Mouse (Mus musculus) CH12.LX (cell line): ENCODE results near the gene Wdr75. TPM values are rescaled to one million over a fixed set of nuclear protein-coding genes. Genes with fewer than 3 reads are reported as not detected.

Experiments used
- DNase-seq: peaks from one replicate; pipeline ENCODE4 v3.0.0-alpha.2; 2013; ENCODE audit errors: extremely low read depth
- H3K27ac ChIP-seq: 2 replicates; pipeline ENCODE4 v1.5.1; 2012; ENCODE audit warnings: low read depth, mild to moderate bottlenecking, control low read depth, moderate library complexity; ENCODE audit not compliant: insufficient read depth
- H3K27me3 ChIP-seq: replicated peaks from 2 replicates; pipeline ENCODE3; 2012; ENCODE audit warnings: inconsistent platforms
- H3K36me3 ChIP-seq, 2 experiments: replicated peaks in 1 of 2; 2 replicates each; pipeline versions ENCODE3 to v1.6.1; 2012; ENCODE audit warnings: inconsistent platforms in 1 of 2, low read length in 1 of 2, mild to moderate bottlenecking in 1 of 2, mixed read lengths in 1 of 2, moderate library complexity in 1 of 2; ENCODE audit not compliant: control insufficient read depth in 1 of 2, insufficient read depth in 1 of 2
- H3K4me1 ChIP-seq, 2 experiments: 2 replicates each; pipeline ENCODE4 v1.6.1; 2012; ENCODE audit warnings: inconsistent platforms in 1 of 2, moderate library complexity in 1 of 2; ENCODE audit not compliant: insufficient read depth in 2 of 2, control insufficient read depth in 1 of 2
- H3K4me2 ChIP-seq: 2 replicates; pipeline ENCODE4 v1.6.1; 2012; ENCODE audit warnings: low read depth, mild to moderate bottlenecking, control low read depth; ENCODE audit not compliant: poor library complexity, insufficient read depth, severe bottlenecking
- H3K4me3 ChIP-seq, 3 experiments: fragments of 150-350 bp in 1 of 3; sonication (generic) in 1 of 3; replicated peaks in 1 of 3; 2 replicates each; pipeline versions ENCODE3 to v1.5.1; 2011 to 2012; ENCODE audit warnings: low read depth in 2 of 3, low read length in 2 of 3, mild to moderate bottlenecking in 2 of 3, moderate library complexity in 2 of 3, control low read depth in 1 of 3, improper control_type of control experiment in 1 of 3, inconsistent platforms in 1 of 3, mixed read lengths in 1 of 3; ENCODE audit not compliant: poor library complexity in 1 of 3
- H3K79me2 ChIP-seq: replicated peaks from 2 replicates; pipeline ENCODE4 v1.6.1; 2012; ENCODE audit warnings: mild to moderate bottlenecking, moderate library complexity; ENCODE audit not compliant: control insufficient read depth, poor library complexity, insufficient read depth, severe bottlenecking; ENCODE audit errors: extremely low read depth
- H3K9ac ChIP-seq: 2 replicates; pipeline ENCODE4 v1.6.1; 2012; ENCODE audit warnings: low read depth, mild to moderate bottlenecking, control low read depth, moderate library complexity; ENCODE audit not compliant: insufficient read depth
- H3K9me3 ChIP-seq: replicated peaks from 2 replicates; pipeline ENCODE3; 2012; ENCODE audit warnings: low read length, inconsistent platforms, mixed read lengths
- CTCF ChIP-seq, 2 experiments: IDR thresholded peaks in 1 of 2; conservative IDR thresholded peaks in 1 of 2; 2 replicates each; pipeline ENCODE4 v1.5.1; 2011 to 2012; ENCODE audit warnings: low read depth in 2 of 2, low read length in 2 of 2, improper control_type of control experiment in 1 of 2, inconsistent platforms in 1 of 2, mild to moderate bottlenecking in 1 of 2, moderate library complexity in 1 of 2
- E2F4 ChIP-seq: IDR thresholded peaks from 2 replicates; pipeline ENCODE4 v1.6.1; 2011; ENCODE audit warnings: low read depth, low read length, improper control_type of control experiment; ENCODE audit not compliant: insufficient replicate concordance
- ELF1 ChIP-seq: IDR thresholded peaks from 2 replicates; pipeline ENCODE4 v1.6.1; 2014; ENCODE audit warnings: low read depth, mild to moderate bottlenecking, inconsistent platforms, low read length, improper control_type of control experiment
- EP300 ChIP-seq: IDR thresholded peaks from 2 replicates; pipeline ENCODE4 v1.6.1; 2011; ENCODE audit warnings: low read length, improper control_type of control experiment
- ETS1 ChIP-seq: conservative IDR thresholded peaks from 2 replicates; pipeline ENCODE4 v1.6.1; 2012; ENCODE audit warnings: low read depth, mild to moderate bottlenecking, inconsistent platforms, low read length, improper control_type of control experiment, moderate library complexity
- GABPA ChIP-seq: IDR thresholded peaks from 2 replicates; pipeline ENCODE4 v1.6.1; 2012; ENCODE audit warnings: low read depth, low read length, improper control_type of control experiment, inconsistent platforms; ENCODE audit not compliant: insufficient replicate concordance
- HCFC1 ChIP-seq: IDR thresholded peaks from 2 replicates; pipeline ENCODE4 v1.6.1; 2012; ENCODE audit warnings: low read depth, mild to moderate bottlenecking, inconsistent platforms, low read length, improper control_type of control experiment
- IRF4 ChIP-seq: IDR thresholded peaks from 2 replicates; pipeline ENCODE4 v1.6.1; 2014; ENCODE audit warnings: low read depth, mild to moderate bottlenecking, inconsistent platforms, low read length, improper control_type of control experiment
- JUND ChIP-seq: conservative IDR thresholded peaks from 2 replicates; pipeline ENCODE4 v1.6.1; 2011; ENCODE audit warnings: low read depth, low read length, improper control_type of control experiment
- KAT2A ChIP-seq: IDR thresholded peaks from 2 replicates; pipeline ENCODE4 v1.6.1; 2012; ENCODE audit warnings: low read length, improper control_type of control experiment, inconsistent platforms; ENCODE audit not compliant: insufficient replicate concordance
- MAX ChIP-seq: IDR thresholded peaks from 2 replicates; pipeline ENCODE4 v1.6.1; 2011; ENCODE audit warnings: low read length, improper control_type of control experiment
- MAZ ChIP-seq: IDR thresholded peaks from 2 replicates; pipeline ENCODE4 v1.6.1; 2012; ENCODE audit warnings: low read depth, mild to moderate bottlenecking, inconsistent platforms, low read length, improper control_type of control experiment, moderate library complexity
- MEF2A ChIP-seq: IDR thresholded peaks from 2 replicates; pipeline ENCODE4 v1.6.1; 2014; ENCODE audit warnings: low read depth, mild to moderate bottlenecking, inconsistent platforms, low read length, improper control_type of control experiment, borderline replicate concordance
- POLR2A ChIP-seq: IDR thresholded peaks from 2 replicates; pipeline ENCODE4 v1.6.1; 2011; ENCODE audit warnings: low read depth, mild to moderate bottlenecking, improper control_type of control experiment, low read length
- POLR2AphosphoS2 ChIP-seq: IDR thresholded peaks from 2 replicates; pipeline ENCODE4 v1.6.1; 2011; ENCODE audit warnings: low read depth, low read length, improper control_type of control experiment
- RCOR1 ChIP-seq: conservative IDR thresholded peaks from 2 replicates; pipeline ENCODE4 v1.6.1; 2012; ENCODE audit warnings: low read depth, mild to moderate bottlenecking, inconsistent platforms, low read length, improper control_type of control experiment
- TBP ChIP-seq: conservative IDR thresholded peaks from 2 replicates; pipeline ENCODE4 v1.6.1; 2011; ENCODE audit warnings: low read depth, low read length, improper control_type of control experiment
- USF2 ChIP-seq: conservative IDR thresholded peaks from 2 replicates; pipeline ENCODE4 v1.6.1; 2011; ENCODE audit warnings: low read depth, low read length, improper control_type of control experiment
- ZKSCAN1 ChIP-seq: IDR thresholded peaks from 2 replicates; pipeline ENCODE4 v1.6.1; 2012; ENCODE audit warnings: low read depth, inconsistent platforms, low read length, improper control_type of control experiment, borderline replicate concordance
- dilution Hi-C: fragments of 300-500 bp; cut with MboI; formaldehyde crosslinking; loops from 2 replicates; pipeline ENCODE4 v1.14.3; 2020; ENCODE audit warnings: low sequenced_read_pairs; ENCODE audit not compliant: extremely low pct_unique_long_range_greater_than_20kb, extremely low pct_ligation_motif_present
- in situ Hi-C: fragments of 300-500 bp; cut with MboI; formaldehyde crosslinking; loops from 3 replicates; pipeline ENCODE4 v1.14.3; 2019; ENCODE audit warnings: low sequenced_read_pairs, low pct_ligation_motif_present, low pct_unique_long_range_greater_than_20kb, mixed read lengths
- polyA plus RNA-seq: library from polyadenylated mRNA; unstranded; fragments of >175 nt; gene quantifications from 2 replicates; pipeline ENCODE4 v1.2.1, GENCODE M21; 2012; ENCODE audit warnings: low read depth; ENCODE audit not compliant: insufficient read length
- total RNA-seq, 2 experiments: library from RNA; depleted of rRNA; stranded (reverse); fragments of 300-350 nt in 1 of 2; fragments of >200 nt in 1 of 2; gene quantifications; 2 replicates each; pipeline ENCODE4 v1.2.3; 2012 to 2014

The Wdr75 gene
- total and polyA plus RNA-seq, 3 experiments = 127 to 236 (median 204) TPM

DNA sequence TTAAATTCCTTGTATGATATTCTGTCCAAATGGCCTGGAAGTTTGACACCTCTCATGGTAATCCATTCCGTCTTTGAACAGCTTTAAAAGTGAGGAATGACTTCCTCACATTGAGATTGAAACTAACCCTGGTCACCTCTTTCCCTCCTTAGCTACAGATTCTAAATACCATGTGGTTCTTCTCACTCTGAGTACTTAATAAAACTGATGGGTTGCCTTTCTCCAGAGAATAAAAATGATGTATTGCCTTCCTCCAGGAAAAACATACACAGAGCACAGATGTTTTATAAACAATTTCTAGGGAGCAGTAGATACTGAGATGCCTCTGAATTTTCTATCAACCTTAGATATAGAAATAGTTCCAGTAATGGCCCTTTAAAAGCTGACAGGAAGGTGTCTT is 73.1 kb downstream of the Wdr75 start:
- Histone ChIP-seq H3K27ac (no peak overlapping the region), H3K9me3 (peaks cover 1% of the 10 kb centered on the region), H3K4me1 (peaks cover 0 to 46% of the 10 kb centered on the region in 2 experiments; a peak in 2 of 4 replicates), H3K4me2 (no peak overlapping the region), H3K4me3 (no peak overlapping the region), H3K79me2 (no peaks in the 10 kb centered on the region), H3K9ac (no peak overlapping the region), H3K36me3 (no peaks in the 10 kb centered on the region), H3K27me3 (no peaks in the 10 kb centered on the region)
- TF ChIP-seq EP300 (no peak), ELF1 (no peak), HCFC1 (no peak), ZKSCAN1 (no peak), USF2 (no peak), CTCF (conservative IDR thresholded peaks at IDR 0.05 in 1 of 2, IDR thresholded peaks at IDR 0.05 in 1 of 2; ENCODE audit: low read depth in 2 of 2, low read length in 2 of 2) (no peak), RCOR1 (no peak), MAZ (no peak), MEF2A (no peak), KAT2A (no peak), E2F4 (no peak), JUND (no peak), IRF4 (no peak), TBP (no peak)
- in situ Hi-C loops (no loop called here), dilution Hi-C loops (no loop called here)
- DNase-seq = no peak

DNA sequence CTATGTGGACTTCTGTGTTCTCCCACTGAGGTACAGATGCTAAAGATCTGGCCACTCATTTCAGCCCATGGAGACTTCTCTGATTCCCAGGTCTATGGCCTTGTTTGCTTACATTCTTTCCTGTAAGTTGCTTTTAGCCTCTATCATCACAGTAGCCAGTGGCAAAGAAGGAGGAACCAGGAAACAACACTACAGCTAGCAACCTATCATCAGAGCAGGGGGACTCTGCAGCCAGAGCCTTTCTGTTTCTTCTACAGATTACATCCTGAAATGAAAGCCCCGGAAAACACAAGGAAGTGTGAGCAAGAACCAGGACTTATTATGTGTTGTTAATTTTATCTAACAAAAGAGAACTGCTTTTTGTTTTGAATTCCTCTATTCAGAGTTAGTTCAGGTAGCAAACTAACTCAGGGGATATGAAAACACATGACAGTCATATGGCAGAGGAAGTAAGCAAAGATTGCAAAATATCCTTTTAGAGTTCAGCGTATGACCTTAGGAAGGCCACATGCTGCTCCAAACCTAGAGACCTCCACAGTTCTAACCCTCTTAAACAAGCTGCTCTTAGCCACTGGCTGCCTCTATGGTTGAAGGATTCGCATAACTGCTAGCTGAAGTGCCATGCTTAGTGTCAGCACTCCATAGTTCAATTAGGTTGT is 73.6 kb downstream of the Wdr75 start:
- in situ Hi-C loops (no loop called here), dilution Hi-C loops (no loop called here)
- TF ChIP-seq POLR2AphosphoS2 = no peak
- TF ChIP-seq MAX = no peak
- no peak for TF ChIP-seq GABPA
- TF ChIP-seq RCOR1 = no peak
- no peak for TF ChIP-seq ETS1
- no peak for TF ChIP-seq POLR2A

More for the DNA sequence above, 73.6 kb downstream of the Wdr75 start:
- H3K9ac ChIP-seq = no peak overlapping the region
- H3K4me2 ChIP-seq = no peak overlapping the region
- H3K4me3 ChIP-seq = no peak overlapping the region
- peaks cover 0 to 50% of the 10 kb centered on the region in 2 experiments; a peak in 2 of 4 replicates for H3K4me1 ChIP-seq
- H3K27ac ChIP-seq = no peak overlapping the region
- no peaks in the 10 kb centered on the region for H3K27me3 ChIP-seq
- H3K9me3 ChIP-seq = no peaks in the 10 kb centered on the region
- no peaks in the 10 kb centered on the region for H3K79me2 ChIP-seq
- no peak for DNase-seq
- H3K36me3 ChIP-seq = no peaks in the 10 kb centered on the region

Other genes with a start within 250 kb of the Wdr75 start
- not detected in 2 replicates for gene Gm5269, start 95.1 kb downstream of the Wdr75 start, total RNA-seq (2012; rRNA removed)
- gene Gm5269, start 95.1 kb downstream of the Wdr75 start, total RNA-seq (2014; rRNA removed) = not detected in 2 replicates
- gene Gm5269, start 95.1 kb downstream of the Wdr75 start, polyA plus RNA-seq = 1.00 and 2.2 TPM in 2 replicates
- not detected in 2 replicates for gene Slc40a1, start 131.4 kb downstream of the Wdr75 start, total RNA-seq (2012; rRNA removed)
- not detected in 2 replicates for gene Slc40a1, start 131.4 kb downstream of the Wdr75 start, total RNA-seq (2014; rRNA removed)
- gene Slc40a1, start 131.4 kb downstream of the Wdr75 start, polyA plus RNA-seq = not detected in 2 replicates